Mouse (Mus musculus) hindbrain, postnatal 0 days (tissue): ENCODE results near the gene Stra6. TPM values are rescaled to one million over a fixed set of nuclear protein-coding genes. Genes with fewer than 3 reads are reported as not detected.
A peak's percentile ranks its signal among the peaks of the same experiment; 100 is the strongest.

ENCODE experiments used
- ATAC-seq: fragments of 200-750 bp; cut with Nextera tagmentation; 2 replicates; pipeline ENCODE4 v1.8.0; 2017; ENCODE audit warnings: mild to moderate bottlenecking, moderate TSS enrichment, moderate library complexity
- DNase-seq: peaks from one replicate; pipeline ENCODE4 v3.0.0-alpha.2; 2015; ENCODE audit warnings: low spot score
- H3K27ac ChIP-seq: fragments of 300-500 bp; sonication (generic); 2 replicates; pipeline ENCODE4 v1.5.1; 2014; ENCODE audit warnings: mild to moderate bottlenecking
- H3K27me3 ChIP-seq: fragments of 300-500 bp; sonication (generic); 2 replicates; pipeline ENCODE4 v1.6.1; 2014; ENCODE audit warnings: low read length, mixed read lengths; ENCODE audit not compliant: insufficient read depth
- H3K36me3 ChIP-seq: fragments of 300-500 bp; sonication (generic); 2 replicates; pipeline ENCODE4 v1.6.1; 2014; ENCODE audit warnings: low read length, mixed read lengths; ENCODE audit not compliant: insufficient read depth
- H3K4me1 ChIP-seq: fragments of 300-500 bp; sonication (generic); 2 replicates; pipeline ENCODE4 v1.6.1; 2014; ENCODE audit warnings: antibody characterized with exemption, low read length, mixed read lengths; ENCODE audit not compliant: insufficient read depth
- H3K4me2 ChIP-seq: fragments of 300-500 bp; sonication (generic); 2 replicates; pipeline ENCODE4 v1.6.1; 2014; ENCODE audit warnings: low read depth, mild to moderate bottlenecking, low read length, moderate library complexity, mixed read lengths
- H3K4me3 ChIP-seq: fragments of 300-500 bp; sonication (generic); 2 replicates; pipeline ENCODE4 v1.5.1; 2014; ENCODE audit warnings: low read length
- H3K9ac ChIP-seq: fragments of 300-500 bp; sonication (generic); replicated peaks from 2 replicates; pipeline ENCODE4 v1.6.1; 2014; ENCODE audit warnings: mild to moderate bottlenecking, low read length, moderate library complexity, mixed read lengths
- H3K9me3 ChIP-seq: fragments of 300-500 bp; sonication (generic); 2 replicates; pipeline ENCODE4 v1.6.1; 2016; ENCODE audit warnings: low read length, mixed read lengths
- CTCF ChIP-seq: IDR thresholded peaks from 2 replicates; pipeline ENCODE4 v1.5.1; 2016; ENCODE audit warnings: antibody characterized with exemption, control low read depth, low read depth
- WGBS: fragments of 180-500 bp; shearing (Covaris S2); extraction: QIAGEN DNeasy Blood & Tissue Kit; methylation state at CpG from one replicate; pipeline ENCODE4 v1.1.7; 2014; 5-methylcytosine and 5-hydroxymethylcytosine counted together
- polyA plus RNA-seq: library from polyadenylated mRNA; unstranded; fragments of >200 nt; fragmentation: Nextera tagmentation; extraction: Ambion mirVana; gene quantifications from 2 replicates; pipeline ENCODE4 v1.2.1, GENCODE M21; 2015
- total RNA-seq: library from RNA; depleted of rRNA; stranded (reverse); fragments of >200 nt; gene quantifications from 2 replicates; pipeline ENCODE4 v1.2.3, GENCODE M21; 2014

Gene Stra6
- total and polyA plus RNA-seq, 2 experiments from 2014 or later: 7.5 to 19.2 TPM

GRCm38 (mm10) chr9:58184456-58184855, 120.9 kb downstream of the Stra6 start:
- no peaks in the 10 kb centered on the region for H3K4me1 ChIP-seq
- 64% methylated on average over 6 of the region's 6 CpGs for WGBS
- DNase-seq (no peak), ATAC-seq (no peak)
- no peaks in the 10 kb centered on the region for H3K27me3 ChIP-seq
- H3K4me3 ChIP-seq: no peak overlapping the region
- H3K4me2 ChIP-seq: no peak overlapping the region
- TF ChIP-seq CTCF: no peak
- no peaks in the 10 kb centered on the region for H3K36me3 ChIP-seq
- no peaks in the 10 kb centered on the region for H3K9me3 ChIP-seq
- no peak overlapping the region for H3K9ac ChIP-seq
- H3K27ac ChIP-seq: no peak overlapping the region

DNA sequence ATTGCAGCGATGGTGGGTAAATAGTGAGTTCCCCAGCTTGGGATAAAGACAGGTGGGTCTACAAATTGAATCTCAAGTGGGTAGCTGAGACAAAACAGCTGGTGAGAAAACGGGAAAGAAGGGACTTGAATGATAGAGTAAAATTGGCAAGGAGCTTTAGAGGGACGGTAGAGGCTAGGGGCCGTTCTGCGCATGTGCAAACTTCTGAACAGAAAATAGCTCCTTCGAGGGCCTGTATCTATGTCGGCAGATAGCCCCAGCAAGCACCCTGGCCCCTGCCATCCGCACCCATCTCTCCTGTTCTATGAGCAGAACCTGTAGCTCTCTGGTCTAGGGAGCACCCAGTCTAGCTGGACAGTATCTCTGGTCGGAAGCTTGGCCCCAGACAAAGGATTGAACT, 130.6 kb downstream of the Stra6 start:
- ATAC-seq: no peak
- TF ChIP-seq CTCF: no peak
- H3K36me3 ChIP-seq: no peaks in the 10 kb centered on the region
- H3K4me2 ChIP-seq: no peak overlapping the region
- H3K9me3 ChIP-seq: no peaks in the 10 kb centered on the region
- H3K27ac ChIP-seq: no peak overlapping the region
- no peak overlapping the region for H3K4me3 ChIP-seq
- DNase-seq: no peak
- WGBS: 69% methylated on average over 9 of the region's 9 CpGs
- H3K27me3 ChIP-seq: peaks cover 12% of the 10 kb centered on the region
- H3K4me1 ChIP-seq: peaks cover 15% of the 10 kb centered on the region; the same call in 1 of the 2 replicates
- no peak overlapping the region for H3K9ac ChIP-seq

DNA sequence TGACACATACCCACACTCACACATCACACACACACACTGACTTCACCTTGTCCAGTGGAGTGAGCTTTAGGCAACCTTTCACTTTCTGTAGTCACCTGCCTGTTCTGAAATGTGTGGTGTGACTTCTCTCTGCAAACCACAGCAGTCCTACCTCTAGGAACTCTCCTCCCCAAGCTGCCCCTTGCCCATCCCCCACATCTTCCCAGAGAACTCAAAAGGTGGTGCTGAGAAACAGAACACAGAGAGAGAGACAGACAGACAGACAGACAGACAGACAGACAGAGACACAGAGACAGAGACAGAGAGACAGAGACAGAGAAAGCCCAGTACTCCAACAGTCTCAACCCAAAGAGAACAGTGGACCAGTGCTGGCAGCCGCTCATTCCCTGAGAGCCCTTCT, 132.1 kb downstream of the Stra6 start:
- peaks cover 25% of the 10 kb centered on the region for H3K27me3 ChIP-seq
- 30% methylated on average over 1 of the region's 1 CpGs for WGBS
- H3K4me1 ChIP-seq: peaks cover 15% of the 10 kb centered on the region; the same call in 1 of the 2 replicates
- ATAC-seq: no peak
- no peaks in the 10 kb centered on the region for H3K9me3 ChIP-seq
- TF ChIP-seq CTCF: no peak
- no peaks in the 10 kb centered on the region for H3K36me3 ChIP-seq
- H3K4me2 ChIP-seq: peak overlapping the region; percentile 49
- peak overlapping the region; percentile 33 for H3K4me3 ChIP-seq
- H3K27ac ChIP-seq: no peak overlapping the region
- H3K9ac ChIP-seq: 0 out of 2 replicates have a peak overlapping the region, but pooled peaks have one; percentile 30
- DNase-seq: no peak

- Histone ChIP-seq H3K36me3 (no peaks in the 10 kb centered on the region), H3K4me3 (peak overlapping the region; percentile 33), H3K27me3 (peaks cover 30% of the 10 kb centered on the region), H3K9ac (peak overlapping the region; percentile 30), H3K4me1 (peaks cover 15% of the 10 kb centered on the region; the same call in 1 of the 2 replicates), H3K27ac (0 out of 2 replicates have a peak overlapping the region, but pooled peaks have one; percentile 1), H3K9me3 (no peaks in the 10 kb centered on the region), H3K4me2 (peak overlapping the region; percentile 49)
- no peak for DNase-seq
- WGBS: 5% methylated on average over 14 of the region's 14 CpGs
- ATAC-seq: no peak
- TF ChIP-seq CTCF: no peak
Measured at GRCm38 (mm10) chr9:58196141-58196540, 132.6 kb downstream of the Stra6 start.

GRCm38 (mm10) chr9:58196610-58197567, 133.3 kb downstream of the Stra6 start:
- no peak for TF ChIP-seq CTCF
- no peaks in the 10 kb centered on the region for H3K36me3 ChIP-seq
- peak overlapping the region; percentile 33 for H3K4me3 ChIP-seq
- H3K4me2 ChIP-seq: peak overlapping the region; percentile 49
- no peak for ATAC-seq
- no peaks in the 10 kb centered on the region for H3K9me3 ChIP-seq
- 5% methylated on average over 46 of the region's 46 CpGs for WGBS
- peak; percentile 21 for DNase-seq
- H3K9ac ChIP-seq: peak overlapping the region; percentile 30
- H3K4me1 ChIP-seq: peaks cover 15% of the 10 kb centered on the region; the same call in 1 of the 2 replicates
- peaks cover 36% of the 10 kb centered on the region for H3K27me3 ChIP-seq
- H3K27ac ChIP-seq: peak overlapping the region; percentile 78; the same call in 1 of the 2 replicates

GRCm38 (mm10) chr9:58197781-58198701, 134.5 kb downstream of the Stra6 start:
- no peaks in the 10 kb centered on the region for H3K36me3 ChIP-seq
- peak; percentile 71 for TF ChIP-seq CTCF
- H3K4me3 ChIP-seq: peak overlapping the region; percentile 33
- DNase-seq: peak; percentile 68
- peak overlapping the region; percentile 30 for H3K9ac ChIP-seq
- H3K27me3 ChIP-seq: peaks cover 46% of the 10 kb centered on the region
- H3K4me2 ChIP-seq: peak overlapping the region; percentile 49
- H3K27ac ChIP-seq: peak overlapping the region; percentile 78
- H3K9me3 ChIP-seq: no peaks in the 10 kb centered on the region
- WGBS: under 1% methylated on average over 57 of the region's 58 CpGs
- peak; percentile 30 for ATAC-seq
- H3K4me1 ChIP-seq: peaks cover 15% of the 10 kb centered on the region; the same call in 1 of the 2 replicates
